Mouse (Mus musculus): Measurements from ENCODE around the gene Plin1.

GRCm38 (mm10) chr7:79710130-79710607, 22.5 kb downstream of the Plin1 start:
- no peak for TF ChIP-seq CTCF (IDR thresholded peaks at IDR 0.05; ENCODE audit: control insufficient read depth, insufficient read depth, low read length)
- TF ChIP-seq POLR2A (IDR thresholded peaks at IDR 0.05; ENCODE audit: borderline replicate concordance, control insufficient read depth, low read depth, low read length), result no peak

All from bone marrow, adult 2 months (tissue).